Mouse (Mus musculus): Measurements from ENCODE around the gene Kcnip1. TPM values are rescaled to one million over a fixed set of nuclear protein-coding genes. Genes with fewer than 3 reads are reported as not detected.

Gene Kcnip1
- polyA plus RNA-seq, 1 experiment, result 0.12 TPM

- Histone ChIP-seq H3K27me3 (ENCODE audit: control insufficient read depth, insufficient read depth, low read length) (no peaks in the 10 kb centered on the region), H3K36me3 (ENCODE audit: control insufficient read depth, insufficient read depth, low read length) (no peaks in the 10 kb centered on the region), H3K4me3 (ENCODE audit: control insufficient read depth, insufficient read depth, low read length) (no peak overlapping the region), H3K27ac (ENCODE audit: control insufficient read depth, insufficient read depth, low read length) (no peak overlapping the region), H3K4me1 (replicated peaks; ENCODE audit: control insufficient read depth, insufficient read depth, low read length) (peaks cover 24% of the 10 kb centered on the region)
- TF ChIP-seq POLR2A (IDR thresholded peaks at IDR 0.05; ENCODE audit: control insufficient read depth, extremely low read depth, insufficient read depth, low read length, poor library complexity), result no peak
- TF ChIP-seq CTCF (IDR thresholded peaks at IDR 0.05; ENCODE audit: borderline replicate concordance, control insufficient read depth, extremely low read depth, insufficient read depth, low read length, poor library complexity), result no peak
- WGBS, result 94% methylated on average over 10 of the region's 10 CpGs
- no peak for DNase-seq
Observed at GRCm38 (mm10) chr11:33998244-33998643, 5.3 kb upstream of the Kcnip1 start.

GRCm38 (mm10) chr11:33993496-33993895 is 544 bp upstream of the Kcnip1 start:
- TF ChIP-seq CTCF (IDR thresholded peaks at IDR 0.05; ENCODE audit: borderline replicate concordance, control insufficient read depth, extremely low read depth, insufficient read depth, low read length, poor library complexity) (no peak), POLR2A (IDR thresholded peaks at IDR 0.05; ENCODE audit: control insufficient read depth, extremely low read depth, insufficient read depth, low read length, poor library complexity) (no peak)
- no peak overlapping the region for H3K27ac ChIP-seq (ENCODE audit: control insufficient read depth, insufficient read depth, low read length)
- peaks cover 4% of the 10 kb centered on the region; the same call in 1 of the 2 replicates for H3K4me1 ChIP-seq (replicated peaks; ENCODE audit: control insufficient read depth, insufficient read depth, low read length)
- WGBS, result 87% methylated on average over 5 of the region's 5 CpGs
- no peaks in the 10 kb centered on the region for H3K36me3 ChIP-seq (ENCODE audit: control insufficient read depth, insufficient read depth, low read length)
- H3K27me3 ChIP-seq (ENCODE audit: control insufficient read depth, insufficient read depth, low read length), result no peaks in the 10 kb centered on the region
- no peak for DNase-seq
- H3K4me3 ChIP-seq (ENCODE audit: control insufficient read depth, insufficient read depth, low read length), result no peak overlapping the region

GRCm38 (mm10) chr11:33990002-33990401 is 3.0 kb downstream of the Kcnip1 start:
- Histone ChIP-seq H3K4me3 (ENCODE audit: control insufficient read depth, insufficient read depth, low read length) (no peak overlapping the region), H3K27me3 (ENCODE audit: control insufficient read depth, insufficient read depth, low read length) (no peaks in the 10 kb centered on the region), H3K27ac (ENCODE audit: control insufficient read depth, insufficient read depth, low read length) (no peak overlapping the region), H3K36me3 (ENCODE audit: control insufficient read depth, insufficient read depth, low read length) (no peaks in the 10 kb centered on the region), H3K4me1 (replicated peaks; ENCODE audit: control insufficient read depth, insufficient read depth, low read length) (0 out of 2 replicates have a peak, but pooled peaks cover 5% of the 10 kb centered on the region)
- no peak for TF ChIP-seq CTCF (IDR thresholded peaks at IDR 0.05; ENCODE audit: borderline replicate concordance, control insufficient read depth, extremely low read depth, insufficient read depth, low read length, poor library complexity)
- no peak for TF ChIP-seq POLR2A (IDR thresholded peaks at IDR 0.05; ENCODE audit: control insufficient read depth, extremely low read depth, insufficient read depth, low read length, poor library complexity)
- DNase-seq, result no peak
- 96% methylated on average over 5 of the region's 5 CpGs for WGBS

GRCm38 (mm10) chr11:33986525-33986924 is 6.4 kb downstream of the Kcnip1 start:
- 51% methylated on average over 2 of the region's 2 CpGs for WGBS
- no peak for DNase-seq
- Histone ChIP-seq H3K4me3 (ENCODE audit: control insufficient read depth, insufficient read depth, low read length) (no peak overlapping the region), H3K4me1 (replicated peaks; ENCODE audit: control insufficient read depth, insufficient read depth, low read length) (peaks cover 7% of the 10 kb centered on the region), H3K27me3 (ENCODE audit: control insufficient read depth, insufficient read depth, low read length) (no peaks in the 10 kb centered on the region), H3K36me3 (ENCODE audit: control insufficient read depth, insufficient read depth, low read length) (no peaks in the 10 kb centered on the region), H3K27ac (ENCODE audit: control insufficient read depth, insufficient read depth, low read length) (no peak overlapping the region)
- TF ChIP-seq POLR2A (IDR thresholded peaks at IDR 0.05; ENCODE audit: control insufficient read depth, extremely low read depth, insufficient read depth, low read length, poor library complexity), result no peak
- TF ChIP-seq CTCF (IDR thresholded peaks at IDR 0.05; ENCODE audit: borderline replicate concordance, control insufficient read depth, extremely low read depth, insufficient read depth, low read length, poor library complexity), result no peak

GRCm38 (mm10) chr11:33980146-33980545 is 12.8 kb downstream of the Kcnip1 start:
- DNase-seq, result no peak
- Histone ChIP-seq H3K27me3 (ENCODE audit: control insufficient read depth, insufficient read depth, low read length) (no peaks in the 10 kb centered on the region), H3K4me1 (replicated peaks; ENCODE audit: control insufficient read depth, insufficient read depth, low read length) (peaks cover 3% of the 10 kb centered on the region), H3K27ac (ENCODE audit: control insufficient read depth, insufficient read depth, low read length) (no peak overlapping the region), H3K4me3 (ENCODE audit: control insufficient read depth, insufficient read depth, low read length) (no peak overlapping the region), H3K36me3 (ENCODE audit: control insufficient read depth, insufficient read depth, low read length) (no peaks in the 10 kb centered on the region)
- WGBS, result 91% methylated on average over 4 of the region's 4 CpGs
- TF ChIP-seq CTCF (IDR thresholded peaks at IDR 0.05; ENCODE audit: borderline replicate concordance, control insufficient read depth, extremely low read depth, insufficient read depth, low read length, poor library complexity) (no peak), POLR2A (IDR thresholded peaks at IDR 0.05; ENCODE audit: control insufficient read depth, extremely low read depth, insufficient read depth, low read length, poor library complexity) (no peak)

GRCm38 (mm10) chr11:33975121-33975520 is 17.8 kb downstream of the Kcnip1 start:
- H3K27me3 ChIP-seq (ENCODE audit: control insufficient read depth, insufficient read depth, low read length), result no peaks in the 10 kb centered on the region
- H3K4me3 ChIP-seq (ENCODE audit: control insufficient read depth, insufficient read depth, low read length), result no peak overlapping the region
- WGBS, result 98% methylated on average over 2 of the region's 2 CpGs
- H3K27ac ChIP-seq (ENCODE audit: control insufficient read depth, insufficient read depth, low read length), result no peak overlapping the region
- no peak for DNase-seq
- no peaks in the 10 kb centered on the region for H3K36me3 ChIP-seq (ENCODE audit: control insufficient read depth, insufficient read depth, low read length)
- no peak for TF ChIP-seq POLR2A (IDR thresholded peaks at IDR 0.05; ENCODE audit: control insufficient read depth, extremely low read depth, insufficient read depth, low read length, poor library complexity)
- TF ChIP-seq CTCF (IDR thresholded peaks at IDR 0.05; ENCODE audit: borderline replicate concordance, control insufficient read depth, extremely low read depth, insufficient read depth, low read length, poor library complexity), result no peak
- H3K4me1 ChIP-seq (replicated peaks; ENCODE audit: control insufficient read depth, insufficient read depth, low read length), result 0 out of 2 replicates have a peak, but pooled peaks cover 4% of the 10 kb centered on the region
